Mouse (Mus musculus) gastrocnemius, postnatal 10 days (tissue): ENCODE data around the gene Med4. TPM values are rescaled to one million over a fixed set of nuclear protein-coding genes. Genes with fewer than 3 reads are reported as not detected.
A peak's percentile ranks its signal among the peaks of the same experiment; 100 is the strongest.

ENCODE experiments used
- DNase-seq: peaks from one replicate; pipeline ENCODE4 v3.0.0; 2021; ENCODE audit warnings: mixed read lengths
- long read RNA-seq, 2 experiments: library from polyadenylated mRNA; stranded (forward); transcript quantifications; one replicate each; pipeline ENCODE4 v2.0.0; 2021
- total RNA-seq, 2 experiments: library from RNA; stranded (reverse); gene quantifications; 2 replicates each; pipeline ENCODE4 v1.2.3; 2021

Med4 gene
- 10 to 100 TPM; 19.4 to 19.5 TPM for total RNA-seq
- long read RNA-seq, experiment 1, transcript Med4-201 (7 exons, 1,328 nt) = major isoform, 17 of 17 reads
- long read RNA-seq, experiment 1, partial matches to known transcripts = 0 of 17 reads
- long read RNA-seq, experiment 1, other reads (novel, unspliced or antisense) = 0 of 17 reads
- long read RNA-seq, experiment 2, transcript Med4-201 (7 exons, 1,328 nt) = major isoform, 20 of 20 reads
- long read RNA-seq, experiment 2, partial matches to known transcripts = 0 of 20 reads
- long read RNA-seq, experiment 2, other reads (novel, unspliced or antisense) = 0 of 20 reads

- DNase-seq = peak; percentile 94
Measured at GRCm38 (mm10) chr14:73509765-73510423, at the start of gene Med4. Med4 (plus strand) TSS chr14:73510025.

GRCm38 (mm10) chr14:73460514-73461134 lies 49.2 kb upstream of the Med4 start:
- DNase-seq = no peak

GRCm38 (mm10) chr14:73462211-73462610 lies 47.6 kb upstream of the Med4 start:
- no peak for DNase-seq

GRCm38 (mm10) chr14:73467697-73468096 lies 42.1 kb upstream of the Med4 start:
- DNase-seq = no peak

- DNase-seq = no peak
Measured at GRCm38 (mm10) chr14:73469506-73469905, 40.3 kb upstream of the Med4 start.

DNA sequence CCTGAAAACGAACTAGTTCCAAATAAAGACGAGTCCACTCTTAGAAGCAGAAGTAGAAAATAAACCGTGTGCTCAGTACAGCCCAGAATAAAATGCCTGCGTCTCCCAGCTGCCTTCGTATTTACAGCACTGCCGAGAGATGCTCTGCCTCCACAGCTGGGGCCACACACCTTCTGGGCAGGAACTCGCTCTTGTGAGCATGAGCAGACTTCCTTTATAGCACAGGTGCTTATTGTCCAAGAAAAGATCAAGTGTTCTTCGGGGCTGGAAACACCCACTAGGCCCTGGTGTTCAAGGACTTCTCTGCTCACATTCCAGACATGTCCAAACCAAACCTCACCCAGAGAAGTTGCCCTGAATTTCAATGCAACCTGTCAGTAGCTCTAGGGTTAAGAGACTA lies 39.2 kb upstream of the Med4 start:
- DNase-seq = no peak

GRCm38 (mm10) chr14:73472205-73472604 lies 37.6 kb upstream of the Med4 start:
- DNase-seq = no peak

- DNase-seq = peak; percentile 67
Measured at GRCm38 (mm10) chr14:73473670-73474460, 36.0 kb upstream of the Med4 start.

DNA sequence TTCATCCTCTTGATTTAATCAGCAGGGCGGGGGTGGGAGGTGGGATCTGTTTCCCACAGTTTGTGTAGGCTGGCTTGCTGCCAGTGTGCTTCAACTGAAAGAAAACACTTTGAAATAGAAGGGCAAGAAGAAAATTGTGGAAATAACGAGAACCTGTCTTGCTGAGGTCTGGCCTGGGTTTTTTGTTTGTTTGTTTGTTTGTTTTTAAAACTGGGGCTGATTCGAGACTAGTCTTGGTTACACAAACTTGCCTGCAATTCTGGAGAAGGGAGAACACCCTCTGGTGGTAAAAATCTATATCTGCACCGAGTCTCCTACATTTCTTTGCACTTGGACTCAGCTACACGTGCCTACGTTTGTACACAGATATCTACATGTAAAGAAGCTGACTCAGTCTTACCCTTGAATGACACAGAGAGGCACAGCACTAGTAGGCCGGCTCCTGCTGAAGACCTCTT lies 35.2 kb upstream of the Med4 start:
- peak; percentile 22 for DNase-seq

DNA sequence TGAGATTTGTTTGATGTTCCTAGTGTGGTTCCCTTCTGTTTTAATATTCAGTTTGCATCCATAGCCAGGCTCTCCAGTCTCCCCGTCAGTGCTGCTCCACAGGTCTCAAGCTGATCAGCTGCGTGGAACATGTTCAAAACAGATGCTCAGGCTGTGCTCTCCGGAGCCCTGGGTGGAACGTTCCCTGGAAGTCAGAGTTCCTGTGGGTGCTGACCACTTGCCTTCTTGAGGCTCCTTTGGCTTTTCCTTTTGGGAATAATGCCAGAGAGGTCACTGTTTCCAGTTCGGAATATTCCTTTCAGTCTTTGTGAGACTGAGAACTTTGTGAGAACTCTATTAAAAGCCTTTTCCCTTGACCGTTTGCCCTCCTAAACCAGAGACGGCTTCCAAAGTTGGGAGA lies 34.3 kb upstream of the Med4 start:
- no peak for DNase-seq

DNA sequence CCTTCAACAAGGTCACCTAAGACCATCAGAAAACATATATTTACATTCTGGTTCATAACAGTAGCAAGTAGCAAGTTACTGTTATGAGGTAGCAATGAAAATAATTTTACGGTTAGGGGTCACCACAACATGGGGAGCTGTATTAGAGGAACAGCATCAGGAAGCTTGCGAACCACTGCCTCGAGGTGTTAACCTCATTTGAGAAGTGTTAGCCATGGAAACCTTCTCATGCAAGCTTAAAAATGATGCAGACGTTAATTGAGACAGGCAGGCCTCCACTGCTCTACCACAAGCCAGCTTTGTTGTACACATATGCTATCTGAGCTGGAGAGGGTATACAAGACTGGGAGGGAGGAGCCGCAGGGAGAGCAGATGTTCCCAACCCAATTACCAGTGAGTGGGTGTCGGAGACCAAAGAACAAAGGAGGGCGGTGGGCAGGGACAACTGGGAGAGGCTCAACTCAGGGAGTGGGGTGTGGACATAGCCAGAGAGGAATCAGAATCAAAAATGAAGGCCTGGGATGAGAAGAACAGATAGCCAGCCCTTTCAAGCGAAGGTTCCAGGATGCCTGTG lies 33.4 kb upstream of the Med4 start:
- no peak for DNase-seq

- DNase-seq = no peak
Measured at GRCm38 (mm10) chr14:73477077-73477476, 32.7 kb upstream of the Med4 start.

DNA sequence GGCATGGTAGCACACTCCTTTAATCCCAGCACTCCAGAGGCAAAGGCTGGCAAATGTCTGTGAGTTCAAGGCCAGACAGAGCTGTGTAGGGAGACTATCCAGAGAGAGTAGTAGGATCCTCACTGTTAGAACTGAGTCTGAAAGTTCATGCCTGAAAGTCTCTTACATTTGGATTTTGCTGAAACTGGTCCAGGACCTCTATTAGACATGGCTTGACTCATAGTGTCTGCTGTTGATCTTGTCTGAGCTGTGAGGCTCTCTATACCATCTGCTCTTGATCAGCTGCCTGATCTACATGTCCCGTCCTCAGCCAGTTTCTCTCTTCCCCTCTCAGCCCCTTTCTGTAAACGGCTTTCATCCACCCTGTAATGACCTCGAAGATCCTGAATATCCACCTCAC lies 31.5 kb upstream of the Med4 start:
- DNase-seq = no peak

- DNase-seq = no peak
Measured at GRCm38 (mm10) chr14:73479771-73480170, 30.1 kb upstream of the Med4 start.

DNA sequence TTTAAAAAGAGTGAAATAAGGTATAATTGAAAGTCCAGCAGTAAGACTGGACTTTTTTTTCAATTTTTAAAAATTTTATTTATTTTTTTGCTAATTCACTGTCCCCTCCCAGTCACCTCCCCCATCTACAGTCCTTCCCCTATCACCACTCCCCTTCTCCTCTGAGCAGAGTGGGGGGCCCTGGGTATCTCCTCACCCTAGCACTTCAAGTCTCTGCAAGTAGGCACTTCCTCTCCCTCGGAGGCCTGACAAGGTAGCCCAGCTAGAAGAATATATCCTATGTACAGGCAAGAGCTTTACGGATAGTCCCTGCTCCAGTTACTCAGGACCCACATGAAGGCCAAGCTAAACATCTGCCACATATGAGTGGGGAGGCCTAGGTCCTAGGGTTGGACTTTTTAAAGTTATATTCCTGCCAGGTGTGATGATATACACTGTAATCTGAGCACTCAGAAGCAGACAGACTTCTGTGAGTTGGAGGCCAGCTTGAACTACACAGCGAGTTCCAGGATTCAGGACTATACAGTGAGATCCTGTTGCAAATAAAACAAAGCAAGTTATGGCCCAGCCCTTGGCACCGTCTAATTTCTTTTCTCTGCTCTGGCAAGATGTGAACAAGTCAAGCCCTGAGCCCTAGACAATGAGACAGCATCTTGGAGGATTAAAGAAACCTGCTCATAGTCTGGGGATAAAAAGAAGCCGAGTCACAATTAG lies 26.2 kb upstream of the Med4 start:
- DNase-seq = no peak

- no peak for DNase-seq
Measured at GRCm38 (mm10) chr14:73484366-73485110, 25.3 kb upstream of the Med4 start.

DNA sequence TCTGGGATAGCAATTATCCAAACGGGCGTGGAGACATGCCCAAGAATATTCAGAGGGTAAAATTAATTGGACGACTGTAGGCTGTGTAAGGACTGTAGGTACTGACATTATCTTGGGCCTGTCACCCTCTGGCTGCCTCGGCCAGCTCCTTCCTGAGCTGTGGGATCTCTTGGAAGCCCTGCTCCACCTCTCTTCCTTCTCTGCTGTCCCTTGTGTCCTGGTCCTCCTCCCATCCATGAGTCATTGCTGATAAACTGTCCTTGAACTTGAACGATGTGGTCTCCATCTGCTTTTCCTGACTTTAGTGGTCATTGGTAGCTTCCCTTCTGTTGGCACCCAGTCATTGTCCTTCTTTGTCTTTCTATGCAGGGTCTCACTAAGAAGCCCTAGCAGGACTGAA lies 23.2 kb upstream of the Med4 start:
- no peak for DNase-seq

GRCm38 (mm10) chr14:73493356-73493755 lies 16.5 kb upstream of the Med4 start:
- DNase-seq = no peak

DNA sequence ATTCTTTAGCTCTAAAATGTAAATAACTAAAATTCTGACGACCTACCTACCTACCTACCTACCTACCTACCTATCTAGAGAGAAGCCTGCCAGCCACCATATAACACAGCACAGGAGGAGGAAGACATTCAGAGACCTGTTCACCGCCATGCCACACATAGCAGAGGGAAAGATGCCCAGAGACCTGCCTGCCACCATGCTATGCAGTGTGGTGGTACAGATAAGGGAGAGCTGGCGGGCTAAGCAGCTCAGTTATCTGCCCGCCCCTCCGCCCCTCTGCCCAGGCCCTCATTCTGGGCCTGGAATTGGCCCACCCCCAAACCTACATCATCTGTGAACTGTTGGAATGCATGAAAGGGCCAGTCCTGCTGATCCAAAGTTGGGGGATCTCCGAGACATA lies 15.7 kb upstream of the Med4 start:
- no peak for DNase-seq

DNA sequence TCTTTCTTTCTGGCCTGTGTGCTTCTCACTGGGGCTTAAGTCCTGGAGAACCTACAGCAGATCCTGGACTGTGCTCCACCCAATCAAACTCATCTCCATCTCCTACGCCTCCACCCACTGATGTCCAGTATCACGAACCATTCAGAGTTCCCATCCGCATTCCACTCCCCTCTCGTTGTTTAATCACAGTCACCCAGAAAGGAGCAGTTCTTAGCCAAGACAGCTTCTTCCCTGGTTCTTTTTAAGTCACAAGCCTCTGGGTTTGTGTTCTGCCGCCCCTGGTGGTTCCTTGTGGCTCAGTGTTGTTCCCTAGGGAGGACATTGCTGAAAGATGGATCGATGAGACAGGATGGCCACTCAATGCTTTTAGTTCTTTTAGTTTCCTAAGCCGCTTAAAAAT lies 14.1 kb upstream of the Med4 start:
- no peak for DNase-seq

DNA sequence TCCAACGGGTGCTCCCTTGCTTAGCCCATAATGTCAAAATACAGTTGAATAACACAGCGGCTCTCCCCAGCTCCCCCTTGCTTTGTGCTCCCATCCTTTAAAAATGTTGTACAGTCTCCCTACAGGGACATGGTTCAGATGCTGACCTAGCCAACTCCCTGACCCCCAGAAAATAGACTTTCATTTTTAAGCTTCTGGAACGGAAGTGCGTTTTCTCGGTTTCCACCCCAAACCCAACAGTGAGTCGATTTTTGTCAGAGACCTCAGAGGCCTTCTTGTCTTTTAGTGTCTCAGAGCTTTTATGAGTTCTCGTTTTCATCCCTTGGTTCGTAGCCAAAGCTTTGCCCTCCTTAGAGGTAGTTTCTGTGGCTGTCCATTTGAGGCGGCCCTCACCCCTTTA lies 8.5 kb upstream of the Med4 start:
- no peak for DNase-seq
